Mouse (Mus musculus) ES-Bruce4 (cell line): ENCODE results near the gene Vmn1r223. TPM values are rescaled to one million over a fixed set of nuclear protein-coding genes. Genes with fewer than 3 reads are reported as not detected.

Source experiments
- H3K27ac ChIP-seq: 2 replicates; pipeline ENCODE4 v1.5.1; 2012; ENCODE audit warnings: low read length, inconsistent platforms; ENCODE audit not compliant: insufficient read depth
- H3K27me3 ChIP-seq: 2 replicates; pipeline ENCODE4 v1.6.1; 2012; ENCODE audit warnings: mild to moderate bottlenecking, low read length, inconsistent platforms; ENCODE audit not compliant: control insufficient read depth, poor library complexity, insufficient read depth, severe bottlenecking
- H3K36me3 ChIP-seq: 2 replicates; pipeline ENCODE4 v1.6.1; 2012; ENCODE audit warnings: inconsistent platforms, mild to moderate bottlenecking, low read length, moderate library complexity; ENCODE audit not compliant: control insufficient read depth, poor library complexity, insufficient read depth, severe bottlenecking
- H3K4me1 ChIP-seq: one replicate; pipeline ENCODE4 v1.8.1; 2011; ENCODE audit warnings: low read length; ENCODE audit not compliant: control insufficient read depth, insufficient read depth
- H3K4me3 ChIP-seq: 2 replicates; pipeline ENCODE4 v1.5.1; 2011; ENCODE audit warnings: low read depth, mild to moderate bottlenecking, low read length
- H3K9ac ChIP-seq: 2 replicates; pipeline ENCODE4 v1.6.1; 2012; ENCODE audit warnings: low read depth, mild to moderate bottlenecking, inconsistent platforms; ENCODE audit not compliant: poor library complexity, severe bottlenecking
- H3K9me3 ChIP-seq: replicated peaks from 2 replicates; pipeline ENCODE4 v1.6.1; 2012; ENCODE audit warnings: mild to moderate bottlenecking, low read length, inconsistent platforms; ENCODE audit not compliant: control insufficient read depth, poor library complexity, insufficient read depth, severe bottlenecking
- CTCF ChIP-seq: IDR thresholded peaks from one replicate; pipeline ENCODE4 v1.8.1; 2011; ENCODE audit warnings: low read depth, low read length
- EP300 ChIP-seq: IDR thresholded peaks from 2 replicates; pipeline ENCODE4 v1.6.1; 2011; ENCODE audit warnings: low read depth, low read length; ENCODE audit not compliant: insufficient read depth
- POLR2A ChIP-seq: IDR thresholded peaks from one replicate; pipeline ENCODE4 v1.8.1; 2011; ENCODE audit warnings: low read length; ENCODE audit not compliant: insufficient read depth
- polyA plus RNA-seq: library from polyadenylated mRNA; stranded (reverse); fragments of >200 nt; gene quantifications from 2 replicates; pipeline ENCODE4 v1.2.4, GENCODE M21; 2011; ENCODE audit warnings: low read depth; ENCODE audit not compliant: missing spikeins, insufficient read depth, insufficient read length

The Vmn1r223 gene
- polyA plus RNA-seq, 1 experiment: not detected

DNA sequence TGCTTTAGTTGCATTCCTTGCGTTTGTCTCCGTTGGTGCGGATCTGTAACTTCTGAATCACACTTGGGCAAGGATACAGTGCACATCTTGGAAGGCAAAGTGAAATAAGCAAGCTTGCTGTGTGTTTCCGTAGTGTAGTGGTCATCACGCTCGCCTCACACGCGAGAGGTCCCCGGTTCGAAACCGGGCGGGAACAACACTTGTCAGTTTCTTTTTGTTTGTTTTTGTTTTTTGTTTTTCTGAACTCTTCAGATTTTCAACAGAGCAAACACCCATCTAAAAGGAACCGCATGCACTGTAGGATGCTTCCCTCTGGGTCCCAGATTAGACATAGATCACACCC lies 53.0 kb downstream of the Vmn1r223 start:
- Histone ChIP-seq H3K27ac (0 out of 2 replicates have a peak overlapping the region, but pooled peaks have one; percentile 4), H3K36me3 (no peaks in the 10 kb centered on the region), H3K4me3 (peak overlapping the region; percentile 93), H3K4me1 (no peaks in the 10 kb centered on the region), H3K9ac (peak overlapping the region; percentile 81), H3K27me3 (no peaks in the 10 kb centered on the region), H3K9me3 (no peaks in the 10 kb centered on the region)
- TF ChIP-seq POLR2A: no peak
- no peak for TF ChIP-seq CTCF
- 0 out of 2 replicates have a peak, but pooled peaks have one; percentile 52 for TF ChIP-seq EP300

Other genes starting within 250 kb of the Vmn1r223 start
- gene Vmn1r213, start 239.5 kb upstream of the Vmn1r223 start, polyA plus RNA-seq: not detected in 2 replicates
- gene Vmn1r214, start 216.7 kb upstream of the Vmn1r223 start, polyA plus RNA-seq: not detected in 2 replicates
- not detected in 2 replicates for gene Vmn1r215, start 179.1 kb upstream of the Vmn1r223 start, polyA plus RNA-seq
- not detected in 2 replicates for gene Vmn1r217, start 128.9 kb upstream of the Vmn1r223 start, polyA plus RNA-seq
- gene Vmn1r218, start 114.0 kb upstream of the Vmn1r223 start, polyA plus RNA-seq: 0.11 and 0.12 TPM in 2 replicates
- not detected in 2 replicates for gene Vmn1r219, start 87.8 kb upstream of the Vmn1r223 start, polyA plus RNA-seq
- gene Vmn1r220, start 59.2 kb upstream of the Vmn1r223 start, polyA plus RNA-seq: not detected in 2 replicates
- gene Vmn1r221, start 33.0 kb upstream of the Vmn1r223 start, polyA plus RNA-seq: not detected in 2 replicates
- gene Vmn1r222, start 11.2 kb upstream of the Vmn1r223 start, polyA plus RNA-seq: not detected in 2 replicates
- gene Zfp322a, start 122.1 kb downstream of the Vmn1r223 start, polyA plus RNA-seq: 47.3 and 52.8 TPM in 2 replicates
- 10.0 and 10.3 TPM in 2 replicates for gene Abt1, start 176.7 kb downstream of the Vmn1r223 start, polyA plus RNA-seq
- gene Btn1a1, start 218.8 kb downstream of the Vmn1r223 start, polyA plus RNA-seq: 0.40 and 0.46 TPM in 2 replicates
- 0.91 and 1.9 TPM in 2 replicates for gene Btn2a2, start 241.7 kb downstream of the Vmn1r223 start, polyA plus RNA-seq